21 mouse cellular contexts compared by ENCODE assay signal in genomic region chr5:111144411-111144810, GRCm38 (mm10).
DNase-seq lines count a peak whose midpoint lies in the region; ATAC-seq and TF ChIP-seq lines count a peak whose summit lies in the region.
"Had no signal": no experiment of that assay in that cellular context is flagged by ENCODE, and none has a peak within 500 bp of the region (broad histone marks: within the 10 kb centered on the region; RNA-seq: fewer than 3 reads in every experiment).

No protein-coding gene starts in this region.

- H3K9me3 ChIP-seq in neural tube, embryonic 15.5 days (replicated peaks) = no peaks in the 10 kb centered on the region
- H3K9me3 ChIP-seq in MEL (replicated peaks; ENCODE audit: insufficient read depth, low read length) = no peaks in the 10 kb centered on the region
- H3K9me3 ChIP-seq in midbrain, embryonic 14.5 days (ENCODE audit: control insufficient read depth, low read length) = no peaks in the 10 kb centered on the region
- H3K9me3 ChIP-seq: embryonic facial prominence, embryonic 10.5 days; heart, embryonic 15.5 days; hindbrain, embryonic 10.5 days had no signal

- H3K4me3 ChIP-seq in neural tube, embryonic 15.5 days (replicated peaks) = no peak overlapping the region
- no peak overlapping the region for H3K4me3 ChIP-seq in MEL (ENCODE audit: control insufficient read depth in 1 of 2, insufficient read depth in 1 of 2, low read depth in 2 of 2, low read length in 2 of 2)
- H3K4me3 ChIP-seq in midbrain, embryonic 14.5 days (replicated peaks; ENCODE audit: low read depth, low read length) = no peak overlapping the region
- H3K4me3 ChIP-seq: embryonic facial prominence, embryonic 10.5 days; heart, adult 2 months; heart, embryonic 15.5 days; hindbrain, embryonic 10.5 days had no signal

- DNase-seq in neural tube, embryonic 10.5 days (ENCODE audit: extremely low spot score, low spot score) = no peak
- DNase-seq in MEL (ENCODE audit: low read depth, low spot score) (no peak), ZHBTc4 (ENCODE audit: low read depth, low spot score) (peak; percentile 90)
- no peak for DNase-seq in midbrain, embryonic 14.5 days
- DNase-seq in right cerebral cortex, postnatal 4 days = no peak
- DNase-seq: adrenal gland, postnatal 10 days; cerebellum, adult 11-12 months; cerebellum, adult 9-11 months; gastrocnemius, postnatal 14 days; heart, adult 2 months; heart, postnatal 14 days had no signal

- no peaks in the 10 kb centered on the region for H3K27me3 ChIP-seq in neural tube, embryonic 15.5 days (replicated peaks)
- no peaks in the 10 kb centered on the region; a peak in 1 of 4 replicates for H3K27me3 ChIP-seq in MEL (ENCODE audit: control insufficient read depth in 1 of 2, insufficient read depth in 2 of 2, low read length in 2 of 2)
- no peaks in the 10 kb centered on the region for H3K27me3 ChIP-seq in midbrain, embryonic 14.5 days (ENCODE audit: control insufficient read depth, insufficient read depth, low read length)
- H3K27me3 ChIP-seq: heart, embryonic 15.5 days had no signal

- H3K9ac ChIP-seq in neural tube, embryonic 15.5 days (replicated peaks) = no peak overlapping the region
- no peak overlapping the region for H3K9ac ChIP-seq in MEL (ENCODE audit: control insufficient read depth, low read depth, low read length, poor library complexity, severe bottlenecking)
- no peak overlapping the region for H3K9ac ChIP-seq in midbrain, embryonic 14.5 days (replicated peaks; ENCODE audit: low read length)
- H3K9ac ChIP-seq: heart, embryonic 15.5 days; hindbrain, embryonic 14.5 days had no signal

- no peaks in the 10 kb centered on the region for H3K36me3 ChIP-seq in neural tube, embryonic 15.5 days
- no peaks in the 10 kb centered on the region for H3K36me3 ChIP-seq in MEL (ENCODE audit: control insufficient read depth in 1 of 2, insufficient read depth in 2 of 2, low read length in 2 of 2)
- H3K36me3 ChIP-seq in midbrain, embryonic 14.5 days (ENCODE audit: control insufficient read depth, insufficient read depth, low read length) = no peaks in the 10 kb centered on the region
- H3K36me3 ChIP-seq: embryonic facial prominence, embryonic 10.5 days; heart, embryonic 15.5 days; hindbrain, embryonic 10.5 days had no signal

- TF ChIP-seq EP300 in MEL (IDR thresholded peaks at IDR 0.05; ENCODE audit: low read depth in 1 of 2, low read length in 2 of 2) = no peak

- no peak overlapping the region for H3K4me2 ChIP-seq in neural tube, embryonic 15.5 days
- H3K4me2 ChIP-seq in midbrain, embryonic 14.5 days (ENCODE audit: low read length) = no peak overlapping the region
- H3K4me2 ChIP-seq: heart, embryonic 11.5 days; heart, embryonic 15.5 days; hindbrain, embryonic 14.5 days had no signal

- H3K79me2 ChIP-seq in MEL (ENCODE audit: control insufficient read depth, insufficient read depth, low read length, poor library complexity) = no peaks in the 10 kb centered on the region

- no peak for TF ChIP-seq CTCF in MEL (IDR thresholded peaks at IDR 0.05 in 2 of 3, conservative IDR thresholded peaks at IDR 0.05 in 1 of 3; ENCODE audit: control insufficient read depth in 1 of 3, insufficient read depth in 1 of 3, low read depth in 2 of 3, low read length in 3 of 3, poor library complexity in 1 of 3, severe bottlenecking in 1 of 3)

- H3K27ac ChIP-seq in neural tube, embryonic 15.5 days (replicated peaks) = 0 out of 2 replicates have a peak overlapping the region, but pooled peaks have one; percentile 48
- no peak overlapping the region for H3K27ac ChIP-seq in MEL (ENCODE audit: control insufficient read depth, low read depth, low read length)
- H3K27ac ChIP-seq in midbrain, embryonic 14.5 days (replicated peaks; ENCODE audit: low read depth, low read length) = no peak overlapping the region
- H3K27ac ChIP-seq: embryonic facial prominence, embryonic 10.5 days; heart, adult 2 months; heart, embryonic 15.5 days; hindbrain, embryonic 10.5 days; hindbrain, embryonic 14.5 days had no signal

- WGBS in neural tube, embryonic 15.5 days = 83% methylated on average over 7 of the region's 7 CpGs
- 81% methylated on average over 7 of the region's 7 CpGs for WGBS in midbrain, embryonic 14.5 days

- H3K4me1 ChIP-seq in neural tube, embryonic 15.5 days = peaks cover 30% of the 10 kb centered on the region
- no peaks in the 10 kb centered on the region for H3K4me1 ChIP-seq in MEL (ENCODE audit: control insufficient read depth in 1 of 2, insufficient read depth in 2 of 2, low read length in 2 of 2)
- peaks cover 20% of the 10 kb centered on the region for H3K4me1 ChIP-seq in midbrain, embryonic 14.5 days (ENCODE audit: control insufficient read depth, insufficient read depth, low read length)

- ATAC-seq in neural tube, embryonic 15.5 days (ENCODE audit: low FRiP score) = no peak
- ATAC-seq in midbrain, embryonic 14.5 days (ENCODE audit: low FRiP score, low TSS enrichment) = no peak
- ATAC-seq: CD4-positive, CD25-positive, alpha-beta regulatory T cell, adult 4 months; forebrain, embryonic 16.5 days; inflammation-experienced regulatory T-cells, adult 6 months; intestine, postnatal 0 days had no signal

- no peak for TF ChIP-seq RAD21 in MEL (IDR thresholded peaks at IDR 0.05; ENCODE audit: low read depth, low read length)

- no peak for TF ChIP-seq POLR2A in MEL (IDR thresholded peaks at IDR 0.05; ENCODE audit: control insufficient read depth in 1 of 2, insufficient read depth in 1 of 2, low read depth in 1 of 2, low read length in 2 of 2, poor library complexity in 1 of 2)

TF ChIP-seq in MEL, 35 proteins besides CTCF, POLR2A, EP300 and RAD21:
- TF ChIP-seq USF1 (IDR thresholded peaks at IDR 0.05; ENCODE audit: low read depth, low read length) (0 out of 2 replicates have a peak, but pooled peaks have one; percentile 34), NELFE (IDR thresholded peaks at IDR 0.05; ENCODE audit: low read depth, low read length) (no peak)
TF ChIP-seq in MEL: peak in this region for 1.
